Mouse (Mus musculus): ENCODE measurements around the gene Olfr911-ps1. TPM values are rescaled to one million over a fixed set of nuclear protein-coding genes. Genes with fewer than 3 reads are reported as not detected.

Gene Olfr911-ps1
- polyA plus RNA-seq (2012; rRNA removed) = not detected in 2 replicates

DNA sequence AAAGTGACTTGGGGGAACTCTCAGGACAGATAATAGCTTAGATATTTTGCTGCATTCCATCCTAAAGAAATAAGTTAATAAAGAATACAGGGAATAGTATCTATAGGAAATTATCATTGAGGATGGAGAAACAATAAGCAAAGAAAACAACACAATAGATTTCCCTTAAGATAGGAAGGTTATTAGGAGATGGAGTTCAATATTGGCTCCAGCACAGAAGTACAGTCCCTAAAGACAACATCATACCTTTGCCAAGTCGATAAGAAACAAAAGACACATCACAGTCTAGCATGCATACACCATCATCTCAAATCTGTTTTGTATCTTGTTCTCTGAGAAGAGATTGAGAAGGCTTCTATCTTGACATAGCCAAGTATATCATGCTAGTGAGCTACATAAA is at the start of gene Olfr911-ps1:
Olfr911-ps1 (plus strand) TSS at position 301 of the 400 bp plus-strand sequence.

DNA sequence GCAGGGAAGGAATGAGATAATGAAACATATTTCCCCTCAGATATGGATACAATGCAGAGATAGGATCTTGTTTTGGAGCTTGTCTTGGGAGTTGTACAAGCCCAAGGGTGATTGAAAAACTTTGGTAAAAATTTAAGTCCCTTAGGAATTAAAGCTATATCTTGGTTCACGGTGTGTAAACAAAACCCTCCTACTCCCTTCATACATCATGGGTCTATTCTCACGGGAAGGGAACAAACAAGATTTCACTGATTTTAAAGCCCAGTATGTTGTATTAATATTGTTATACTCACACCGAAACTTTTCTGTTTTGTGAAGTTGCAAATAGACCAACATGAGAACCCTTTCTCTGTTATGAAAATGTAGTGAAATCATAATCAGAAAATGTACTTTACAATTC is 34.6 kb upstream of the Olfr911-ps1 start, which contains the start of gene Olfr906:
Olfr906 (plus strand) TSS at position 301 of the 400 bp plus-strand sequence.

GRCm38 (mm10) chr9:38495501-38495900 is 25.9 kb upstream of the Olfr911-ps1 start, which contains the start of gene Olfr907:
Gene Olfr907 (plus strand): TSS chr9:38495801.

DNA sequence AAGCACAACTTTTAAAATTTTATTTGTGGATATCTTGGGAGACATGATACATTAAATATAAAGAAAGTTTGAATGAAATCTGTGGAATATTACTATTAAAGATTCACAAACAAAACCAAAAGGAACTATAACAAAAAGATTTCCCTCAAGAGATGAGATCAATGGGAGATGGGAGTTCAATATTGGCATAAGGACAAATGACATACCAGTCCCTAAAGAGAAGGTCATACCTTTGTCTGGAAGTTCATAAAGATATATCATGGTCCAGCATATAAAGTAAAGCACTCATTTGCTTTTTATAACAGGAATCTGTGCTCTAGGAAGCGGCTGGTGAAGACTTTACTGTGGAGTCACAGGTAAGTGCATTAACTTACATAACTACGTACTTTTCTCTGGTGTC is 16.2 kb downstream of the Olfr911-ps1 start, which contains the start of gene Olfr910:
Olfr910 (plus strand) TSS at position 301 of the 400 bp plus-strand sequence.

Other genes with a start within 250 kb of the Olfr911-ps1 start
- gene Olfr896-ps1, start 230.5 kb upstream of the Olfr911-ps1 start, polyA plus RNA-seq (2012; rRNA removed) = not detected in 2 replicates
- not detected in 2 replicates for gene Olfr25, start 192.5 kb upstream of the Olfr911-ps1 start, polyA plus RNA-seq (2012; rRNA removed)
- not detected in 2 replicates for gene Olfr898, start 173.2 kb upstream of the Olfr911-ps1 start, polyA plus RNA-seq (2012; rRNA removed)
- not detected in 2 replicates for gene Olfr250, start 154.7 kb upstream of the Olfr911-ps1 start, polyA plus RNA-seq (2012; rRNA removed)
- gene Olfr251, start 144.5 kb upstream of the Olfr911-ps1 start, polyA plus RNA-seq (2012; rRNA removed) = not detected in 2 replicates
- gene Olfr147, start 119.9 kb upstream of the Olfr911-ps1 start, polyA plus RNA-seq (2012; rRNA removed) = not detected in 2 replicates
- gene Olfr901, start 92.1 kb upstream of the Olfr911-ps1 start, polyA plus RNA-seq (2012; rRNA removed) = not detected in 2 replicates
- gene Olfr902, start 73.9 kb upstream of the Olfr911-ps1 start, polyA plus RNA-seq (2012; rRNA removed) = not detected in 2 replicates
- not detected in 2 replicates for gene Olfr904, start 58.4 kb upstream of the Olfr911-ps1 start, polyA plus RNA-seq (2012; rRNA removed)
- gene Olfr905, start 50.5 kb upstream of the Olfr911-ps1 start, polyA plus RNA-seq (2012; rRNA removed) = not detected in 2 replicates
- gene Olfr906, start 34.5 kb upstream of the Olfr911-ps1 start, polyA plus RNA-seq (2012; rRNA removed) = not detected in 2 replicates
- not detected in 2 replicates for gene Olfr907, start 25.8 kb upstream of the Olfr911-ps1 start, polyA plus RNA-seq (2012; rRNA removed)
- not detected in 2 replicates for gene Olfr910, start 16.3 kb downstream of the Olfr911-ps1 start, polyA plus RNA-seq (2012; rRNA removed)
- gene Olfr912, start 58.6 kb downstream of the Olfr911-ps1 start, polyA plus RNA-seq (2012; rRNA removed) = not detected in 2 replicates
- not detected in 2 replicates for gene Olfr913, start 71.2 kb downstream of the Olfr911-ps1 start, polyA plus RNA-seq (2012; rRNA removed)
- not detected in 2 replicates for gene Olfr914, start 83.5 kb downstream of the Olfr911-ps1 start, polyA plus RNA-seq (2012; rRNA removed)
- not detected in 2 replicates for gene Olfr916, start 138.3 kb downstream of the Olfr911-ps1 start, polyA plus RNA-seq (2012; rRNA removed)
- gene Olfr917, start 144.3 kb downstream of the Olfr911-ps1 start, polyA plus RNA-seq (2012; rRNA removed) = not detected in 2 replicates
- gene Olfr918, start 153.0 kb downstream of the Olfr911-ps1 start, polyA plus RNA-seq (2012; rRNA removed) = not detected in 2 replicates
- gene Olfr919, start 182.1 kb downstream of the Olfr911-ps1 start, polyA plus RNA-seq (2012; rRNA removed) = not detected in 2 replicates
- 1.7 and 3.0 TPM in 2 replicates for gene Vwa5a, start 196.7 kb downstream of the Olfr911-ps1 start, polyA plus RNA-seq (2012; rRNA removed)
- gene Olfr920, start 230.7 kb downstream of the Olfr911-ps1 start, polyA plus RNA-seq (2012; rRNA removed) = not detected in 2 replicates

Data from stomach, adult 2 months (tissue).